Mouse (Mus musculus) neural tube, embryonic 13.5 days (tissue): ENCODE measurements at regions not wholly inside any gene's neighbourhood (a gene's known extent, or its start where the extent isn't known, plus 50 kb on each side); places are given as distances from the start of the nearest gene placed in this dataset.

ENCODE experiments used
- ATAC-seq: fragments of 200-750 bp; cut with Nextera tagmentation; 2 replicates; pipeline ENCODE4 v1.8.0; 2017; ENCODE audit warnings: low read depth, mild to moderate bottlenecking, moderate TSS enrichment, moderate library complexity
- H3K27ac ChIP-seq: fragments of 300-500 bp; sonication (generic); replicated peaks from 2 replicates; pipeline ENCODE4 v1.5.1; 2015; ENCODE audit warnings: moderate library complexity, mild to moderate bottlenecking, inconsistent platforms
- H3K27me3 ChIP-seq: fragments of 300-500 bp; sonication (generic); 2 replicates; pipeline ENCODE4 v1.6.1; 2015; ENCODE audit warnings: mild to moderate bottlenecking, inconsistent platforms
- H3K36me3 ChIP-seq: fragments of 300-500 bp; sonication (generic); 2 replicates; pipeline ENCODE4 v1.6.1; 2015; ENCODE audit warnings: mild to moderate bottlenecking, inconsistent platforms
- H3K4me1 ChIP-seq: fragments of 300-500 bp; sonication (generic); replicated peaks from 2 replicates; pipeline ENCODE4 v1.6.1; 2015; ENCODE audit warnings: inconsistent platforms
- H3K4me2 ChIP-seq: fragments of 300-500 bp; sonication (generic); 2 replicates; pipeline ENCODE4 v1.6.1; 2015; ENCODE audit warnings: inconsistent platforms, mild to moderate bottlenecking, moderate library complexity
- H3K4me3 ChIP-seq: fragments of 300-500 bp; sonication (generic); 2 replicates; pipeline ENCODE4 v1.5.1; 2015; ENCODE audit warnings: mild to moderate bottlenecking, inconsistent platforms
- H3K9ac ChIP-seq: fragments of 300-500 bp; sonication (generic); 2 replicates; pipeline ENCODE4 v1.6.1; 2015; ENCODE audit warnings: moderate library complexity, mild to moderate bottlenecking, inconsistent platforms
- H3K9me3 ChIP-seq: fragments of 300-500 bp; sonication (generic); 2 replicates; pipeline ENCODE4 v1.6.1; 2016; ENCODE audit warnings: inconsistent platforms
- WGBS: fragments of 180-500 bp; shearing (Covaris S2); methylation state at CpG from one replicate; pipeline ENCODE4 v1.1.7; 2015; 5-methylcytosine and 5-hydroxymethylcytosine counted together

GRCm38 (mm10) chr3:139988938-139989337 lies 783.4 kb downstream of the Stpg2 start:
- no peaks in the 10 kb centered on the region for H3K36me3 ChIP-seq
- H3K4me2 ChIP-seq = no peak overlapping the region
- H3K4me1 ChIP-seq = no peaks in the 10 kb centered on the region
- H3K9ac ChIP-seq = no peak overlapping the region
- ATAC-seq = no peak
- H3K27me3 ChIP-seq = no peaks in the 10 kb centered on the region
- 91% methylated on average over 1 of the region's 1 CpGs for WGBS
- H3K9me3 ChIP-seq = no peaks in the 10 kb centered on the region
- no peak overlapping the region for H3K27ac ChIP-seq
- H3K4me3 ChIP-seq = no peak overlapping the region

- Histone ChIP-seq H3K4me3 (no peak overlapping the region), H3K4me2 (no peak overlapping the region), H3K27ac (no peak overlapping the region), H3K4me1 (no peaks in the 10 kb centered on the region), H3K27me3 (no peaks in the 10 kb centered on the region), H3K9ac (no peak overlapping the region), H3K36me3 (no peaks in the 10 kb centered on the region), H3K9me3 (no peaks in the 10 kb centered on the region)
- no peak for ATAC-seq
These were observed 783.9 kb downstream of the Stpg2 start for GRCm38 (mm10) chr3:139989380-139989779.

- Histone ChIP-seq H3K27ac (no peak overlapping the region), H3K4me2 (no peak overlapping the region), H3K9me3 (no peaks in the 10 kb centered on the region), H3K4me1 (no peaks in the 10 kb centered on the region), H3K9ac (no peak overlapping the region), H3K27me3 (no peaks in the 10 kb centered on the region), H3K36me3 (no peaks in the 10 kb centered on the region), H3K4me3 (no peak overlapping the region)
- ATAC-seq = no peak
- WGBS = 72% methylated on average over 2 of the region's 2 CpGs
These were observed 807.0 kb downstream of the Stpg2 start for GRCm38 (mm10) chr3:140012522-140012921.

- no peak for ATAC-seq
- Histone ChIP-seq H3K9me3 (no peaks in the 10 kb centered on the region), H3K4me3 (no peak overlapping the region), H3K4me2 (no peak overlapping the region), H3K4me1 (no peaks in the 10 kb centered on the region), H3K36me3 (no peaks in the 10 kb centered on the region), H3K27me3 (no peaks in the 10 kb centered on the region), H3K27ac (no peak overlapping the region), H3K9ac (no peak overlapping the region)
- 85% methylated on average over 3 of the region's 3 CpGs for WGBS
These were observed 828.6 kb downstream of the Stpg2 start for GRCm38 (mm10) chr3:140034101-140034500.

GRCm38 (mm10) chr3:140035142-140035541 lies 829.6 kb downstream of the Stpg2 start:
- Histone ChIP-seq H3K4me1 (no peaks in the 10 kb centered on the region), H3K9me3 (no peaks in the 10 kb centered on the region), H3K4me2 (no peak overlapping the region), H3K27ac (no peak overlapping the region), H3K36me3 (no peaks in the 10 kb centered on the region), H3K27me3 (no peaks in the 10 kb centered on the region), H3K4me3 (no peak overlapping the region), H3K9ac (no peak overlapping the region)
- ATAC-seq = no peak
- WGBS = 34% methylated on average over 2 of the region's 2 CpGs

GRCm38 (mm10) chr3:140044898-140045297 lies 839.4 kb downstream of the Stpg2 start:
- no peak for ATAC-seq

GRCm38 (mm10) chr3:140054634-140055033 lies 849.1 kb downstream of the Stpg2 start:
- Histone ChIP-seq H3K36me3 (no peaks in the 10 kb centered on the region), H3K4me2 (no peak overlapping the region), H3K4me3 (no peak overlapping the region), H3K27ac (no peak overlapping the region), H3K27me3 (no peaks in the 10 kb centered on the region), H3K4me1 (no peaks in the 10 kb centered on the region; the same call in 1 of the 2 replicates), H3K9me3 (no peaks in the 10 kb centered on the region), H3K9ac (no peak overlapping the region)
- ATAC-seq = no peak
- WGBS = 75% methylated on average over 1 of the region's 1 CpGs

More at GRCm38 (mm10) chr3:140044898-140045297, 839.4 kb downstream of the Stpg2 start:
- H3K27me3 ChIP-seq = no peaks in the 10 kb centered on the region
- no peak overlapping the region for H3K9ac ChIP-seq
- no peak overlapping the region for H3K4me2 ChIP-seq
- no peaks in the 10 kb centered on the region for H3K9me3 ChIP-seq
- H3K4me3 ChIP-seq = no peak overlapping the region
- no peak overlapping the region for H3K27ac ChIP-seq
- no peaks in the 10 kb centered on the region for H3K4me1 ChIP-seq
- no peaks in the 10 kb centered on the region for H3K36me3 ChIP-seq

- Histone ChIP-seq H3K36me3 (no peaks in the 10 kb centered on the region), H3K4me3 (no peak overlapping the region), H3K9me3 (no peaks in the 10 kb centered on the region), H3K27me3 (no peaks in the 10 kb centered on the region), H3K9ac (no peak overlapping the region), H3K4me1 (no peaks in the 10 kb centered on the region), H3K4me2 (no peak overlapping the region), H3K27ac (no peak overlapping the region)
- no peak for ATAC-seq
- WGBS = 89% methylated on average over 3 of the region's 3 CpGs
These were observed 852.6 kb downstream of the Stpg2 start for GRCm38 (mm10) chr3:140057962-140058631.

GRCm38 (mm10) chr3:140059102-140059501 lies 853.6 kb downstream of the Stpg2 start:
- 87% methylated on average over 3 of the region's 3 CpGs for WGBS
- H3K9me3 ChIP-seq = no peaks in the 10 kb centered on the region
- no peak overlapping the region for H3K4me2 ChIP-seq
- H3K9ac ChIP-seq = no peak overlapping the region
- no peaks in the 10 kb centered on the region for H3K27me3 ChIP-seq
- no peak for ATAC-seq
- H3K4me1 ChIP-seq = peaks cover 4% of the 10 kb centered on the region; the same call in 1 of the 2 replicates
- H3K4me3 ChIP-seq = no peak overlapping the region
- no peaks in the 10 kb centered on the region for H3K36me3 ChIP-seq
- no peak overlapping the region for H3K27ac ChIP-seq

GRCm38 (mm10) chr3:140059522-140060110 lies 854.1 kb downstream of the Stpg2 start:
- no peak overlapping the region for H3K4me3 ChIP-seq
- no peaks in the 10 kb centered on the region for H3K36me3 ChIP-seq
- H3K27me3 ChIP-seq = no peaks in the 10 kb centered on the region
- 79% methylated on average over 4 of the region's 4 CpGs for WGBS
- no peaks in the 10 kb centered on the region for H3K9me3 ChIP-seq
- ATAC-seq = no peak
- H3K27ac ChIP-seq = no peak overlapping the region
- peaks cover 4% of the 10 kb centered on the region; the same call in 1 of the 2 replicates for H3K4me1 ChIP-seq
- H3K9ac ChIP-seq = no peak overlapping the region
- no peak overlapping the region for H3K4me2 ChIP-seq

- H3K36me3 ChIP-seq = no peaks in the 10 kb centered on the region
- 96% methylated on average over 10 of the region's 10 CpGs for WGBS
- no peaks in the 10 kb centered on the region for H3K9me3 ChIP-seq
- H3K27ac ChIP-seq = no peak overlapping the region
- H3K9ac ChIP-seq = no peak overlapping the region
- H3K4me3 ChIP-seq = no peak overlapping the region
- peaks cover 4% of the 10 kb centered on the region; the same call in 1 of the 2 replicates for H3K4me1 ChIP-seq
- H3K27me3 ChIP-seq = no peaks in the 10 kb centered on the region
- no peak for ATAC-seq
- no peak overlapping the region for H3K4me2 ChIP-seq
These were observed 856.4 kb downstream of the Stpg2 start for GRCm38 (mm10) chr3:140061769-140062381.

GRCm38 (mm10) chr3:140062880-140063279 lies 857.4 kb downstream of the Stpg2 start:
- Histone ChIP-seq H3K4me2 (no peak overlapping the region), H3K27ac (no peak overlapping the region), H3K9me3 (no peaks in the 10 kb centered on the region), H3K27me3 (no peaks in the 10 kb centered on the region), H3K36me3 (no peaks in the 10 kb centered on the region), H3K4me1 (peaks cover 4% of the 10 kb centered on the region; the same call in 1 of the 2 replicates), H3K4me3 (no peak overlapping the region), H3K9ac (no peak overlapping the region)
- 85% methylated on average over 5 of the region's 5 CpGs for WGBS
- no peak for ATAC-seq
